Mouse (Mus musculus): ENCODE data around the gene Gstm1.

The Gstm1 gene

GRCm38 (mm10) chr3:107964656-107965308 lies 53.0 kb downstream of the Gstm1 start:
- no peak for DNase-seq (ENCODE audit: low spot score)

GRCm38 (mm10) chr3:107964026-107964425 lies 53.7 kb downstream of the Gstm1 start:
- DNase-seq (ENCODE audit: low spot score) = no peak

Data from embryo, embryonic 10.5 days (tissue).